Mouse (Mus musculus) urinary bladder, postnatal 14 days (tissue): ENCODE results near the gene Stard7.

Experiments used
- DNase-seq: peaks from one replicate; pipeline ENCODE4 v3.0.0; 2021; ENCODE audit warnings: low spot score

Stard7 gene

DNA sequence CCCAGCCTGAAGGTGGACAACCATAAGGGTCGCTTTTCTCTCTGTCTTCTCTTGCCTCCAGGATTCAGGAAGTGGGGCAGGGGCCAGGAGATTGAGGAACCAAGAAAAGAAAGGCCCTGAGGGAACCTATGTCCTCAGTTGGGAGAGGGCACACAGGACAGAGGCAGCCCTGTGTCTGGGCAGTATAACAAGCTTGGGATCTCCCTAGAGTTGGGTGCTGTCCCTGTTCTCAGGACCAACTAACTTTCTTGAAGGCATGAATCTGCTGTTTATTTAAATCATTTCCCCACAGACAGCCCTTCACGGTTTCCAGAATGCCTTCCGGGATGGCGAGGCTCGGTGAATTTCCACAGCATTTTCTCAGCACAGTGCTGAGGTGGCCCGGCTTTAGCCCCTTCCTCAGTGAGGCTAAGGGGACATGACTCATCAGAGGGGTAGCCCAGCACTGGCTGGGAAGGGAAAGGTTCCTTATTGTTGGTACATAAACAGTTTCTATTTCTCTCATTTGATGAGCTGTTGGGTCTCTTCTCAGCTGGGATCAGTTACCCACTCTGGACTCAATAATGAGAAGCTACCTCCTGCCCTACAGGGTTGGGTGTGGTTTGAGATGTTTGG lies 52.8 kb downstream of the Stard7 start:
- DNase-seq, result no peak

DNA sequence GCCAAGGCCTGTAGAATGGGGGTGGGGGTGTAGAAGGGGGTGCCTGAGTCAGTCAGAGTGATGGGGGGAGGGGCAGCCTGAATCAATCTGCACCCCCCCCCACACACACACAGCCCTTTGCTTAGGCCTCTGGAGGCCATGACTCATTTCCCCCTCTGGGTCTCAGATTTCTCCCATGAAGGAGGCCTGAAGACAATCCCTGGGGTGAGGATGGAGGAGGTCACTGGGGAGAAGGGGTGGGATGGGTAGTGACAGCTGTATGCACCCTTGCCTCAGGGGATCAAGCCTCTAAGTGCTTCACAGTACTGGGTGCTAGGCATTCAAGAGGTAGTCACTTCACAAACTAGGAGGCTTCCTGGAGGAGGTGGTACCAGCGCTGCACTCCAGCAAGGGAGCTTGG lies 53.6 kb downstream of the Stard7 start:
- no peak for DNase-seq

DNA sequence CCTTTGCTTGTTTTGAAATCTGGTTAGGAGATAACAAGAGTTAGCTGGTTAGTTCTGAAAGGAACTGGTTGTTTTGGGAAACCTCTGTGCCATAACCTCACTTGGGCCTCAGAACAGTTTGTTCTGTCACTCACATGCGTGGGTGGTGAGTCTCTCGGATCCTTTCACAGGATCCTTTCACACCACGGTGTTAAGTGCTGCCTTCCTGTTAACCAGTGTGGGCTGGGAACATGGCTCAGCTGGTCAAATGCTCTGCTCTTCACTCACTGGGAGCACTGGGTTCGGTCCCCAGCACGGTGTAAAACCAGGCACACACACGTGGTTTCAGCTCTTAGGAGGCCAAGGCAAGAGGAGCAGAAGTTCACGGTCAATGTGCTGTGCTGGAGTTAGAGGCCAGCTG lies 54.4 kb downstream of the Stard7 start:
- DNase-seq, result no peak

DNA sequence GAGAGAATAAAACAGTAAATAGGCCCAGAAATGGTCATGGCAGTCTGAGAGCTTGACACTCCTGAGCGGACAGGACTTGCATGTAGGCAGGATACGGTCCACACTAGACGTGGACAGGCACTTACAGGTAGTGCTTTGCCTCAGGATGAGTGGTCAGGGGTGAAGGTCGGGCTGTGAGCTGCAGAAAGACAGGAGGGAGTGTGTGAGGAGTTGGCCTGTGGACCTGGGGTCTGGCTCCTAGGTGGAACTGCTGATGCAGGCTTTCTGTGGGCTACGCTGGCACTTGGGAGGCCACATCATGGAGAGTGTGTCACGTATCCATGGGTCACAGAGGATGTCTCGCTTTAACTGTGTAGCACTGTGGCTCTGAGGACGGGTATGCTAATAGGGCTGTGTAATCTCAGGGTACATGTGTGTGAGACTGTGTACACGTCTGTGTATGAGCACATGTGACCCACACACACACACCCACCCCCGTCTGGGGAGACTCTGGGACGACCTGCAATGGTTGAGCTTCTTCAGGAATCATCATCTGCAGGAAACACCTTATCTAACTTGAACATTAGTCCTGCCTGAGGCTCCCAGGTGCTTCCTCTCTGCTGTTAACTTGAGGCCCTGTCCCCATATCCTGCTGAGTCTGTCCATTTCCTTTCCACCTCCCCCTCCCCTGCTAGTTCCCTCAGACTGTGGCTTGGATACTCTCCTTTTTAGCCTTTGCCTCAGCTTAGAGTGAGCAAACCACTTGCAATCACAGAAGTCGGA lies 58.3 kb downstream of the Stard7 start:
- no peak for DNase-seq

DNA sequence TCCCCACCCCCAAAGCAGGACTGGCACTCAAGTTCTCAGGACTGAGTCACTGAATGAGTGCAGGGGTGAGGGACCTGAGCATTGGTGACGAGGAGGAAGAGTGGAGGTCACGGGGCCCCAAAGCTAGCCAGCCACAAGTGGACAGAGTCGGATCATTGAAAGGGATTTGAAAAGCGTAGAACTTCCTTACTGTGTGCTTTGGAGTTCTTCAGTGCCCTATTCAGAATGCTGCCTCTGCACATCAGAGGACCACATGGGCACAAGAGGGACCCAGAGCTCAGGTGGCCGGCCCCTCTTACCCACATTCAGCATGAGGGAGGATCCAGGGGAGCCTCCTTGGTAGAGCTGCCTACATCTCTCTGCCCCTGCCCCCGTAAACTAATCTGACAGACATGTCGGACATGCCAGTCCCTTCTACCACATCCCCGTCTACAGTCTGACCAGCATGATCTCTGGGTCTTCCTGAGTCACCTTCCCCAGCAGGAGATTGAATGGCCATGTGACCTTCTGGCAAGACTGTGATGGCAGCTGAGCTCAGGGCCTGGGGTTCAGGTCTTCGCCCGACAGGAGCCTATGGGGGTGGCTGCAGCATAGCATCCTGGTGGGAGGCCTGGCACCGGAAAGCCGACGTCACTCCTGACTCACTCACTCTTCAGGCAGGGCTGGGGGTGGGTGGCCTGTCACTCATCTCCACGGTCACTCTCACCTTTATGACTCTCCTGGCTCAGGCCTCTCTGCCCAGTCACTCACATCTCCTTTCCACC lies 63.0 kb downstream of the Stard7 start:
- no peak for DNase-seq

DNA sequence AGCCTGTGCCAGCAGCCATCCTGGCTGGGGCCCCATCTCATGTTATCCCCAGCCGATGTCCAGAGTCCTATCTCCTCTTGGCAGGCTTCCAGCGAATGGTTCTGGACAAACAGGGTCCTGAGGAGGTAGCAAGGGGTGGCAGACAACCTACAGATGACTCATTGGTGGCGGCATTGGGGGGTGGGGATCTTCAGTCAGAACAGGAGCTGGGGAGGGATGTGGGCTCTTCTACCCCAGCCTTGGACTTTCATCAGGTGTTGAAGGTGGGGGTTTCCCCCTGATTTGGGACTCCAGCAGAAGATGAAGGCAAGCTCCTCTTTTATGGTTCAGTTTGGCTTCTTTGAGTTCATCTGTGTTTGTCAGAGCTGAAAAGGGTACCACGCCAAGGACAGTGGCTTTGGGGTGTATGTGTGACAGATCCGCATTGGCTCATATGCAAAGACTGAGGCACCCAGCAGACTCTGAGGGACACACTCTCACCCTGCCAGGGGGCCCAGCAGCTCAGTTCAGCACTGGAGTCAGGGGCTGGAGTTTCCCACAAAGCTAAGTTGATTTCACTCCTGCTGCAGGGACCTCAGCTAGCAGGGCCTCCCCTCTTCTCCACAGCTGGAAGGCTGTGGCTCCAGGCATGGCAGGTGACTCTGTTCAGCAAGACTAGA lies 64.1 kb downstream of the Stard7 start:
- DNase-seq, result no peak

DNA sequence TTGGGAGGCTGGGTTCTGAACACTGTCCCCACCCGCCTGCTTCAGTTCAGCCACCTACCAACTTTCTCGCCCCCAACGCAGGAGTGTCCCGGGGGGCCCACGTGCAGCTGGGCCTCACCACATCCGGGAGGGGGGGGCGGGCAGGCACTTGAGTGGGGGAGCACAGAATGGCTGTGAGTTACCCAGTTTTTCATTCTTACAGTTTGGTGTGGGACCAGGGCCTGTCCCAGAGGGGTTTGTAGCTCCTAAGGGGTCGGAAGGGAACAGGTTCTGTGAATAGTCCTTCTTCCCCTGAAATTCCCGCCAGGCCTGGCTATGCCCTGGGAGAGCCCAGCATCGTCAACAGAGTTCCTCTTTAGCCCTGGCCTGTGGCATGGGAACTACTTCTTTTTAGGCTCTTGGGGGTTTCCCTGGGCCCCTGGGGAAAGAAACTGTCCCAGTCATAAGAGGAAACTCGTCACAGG lies 65.1 kb downstream of the Stard7 start:
- no peak for DNase-seq

DNA sequence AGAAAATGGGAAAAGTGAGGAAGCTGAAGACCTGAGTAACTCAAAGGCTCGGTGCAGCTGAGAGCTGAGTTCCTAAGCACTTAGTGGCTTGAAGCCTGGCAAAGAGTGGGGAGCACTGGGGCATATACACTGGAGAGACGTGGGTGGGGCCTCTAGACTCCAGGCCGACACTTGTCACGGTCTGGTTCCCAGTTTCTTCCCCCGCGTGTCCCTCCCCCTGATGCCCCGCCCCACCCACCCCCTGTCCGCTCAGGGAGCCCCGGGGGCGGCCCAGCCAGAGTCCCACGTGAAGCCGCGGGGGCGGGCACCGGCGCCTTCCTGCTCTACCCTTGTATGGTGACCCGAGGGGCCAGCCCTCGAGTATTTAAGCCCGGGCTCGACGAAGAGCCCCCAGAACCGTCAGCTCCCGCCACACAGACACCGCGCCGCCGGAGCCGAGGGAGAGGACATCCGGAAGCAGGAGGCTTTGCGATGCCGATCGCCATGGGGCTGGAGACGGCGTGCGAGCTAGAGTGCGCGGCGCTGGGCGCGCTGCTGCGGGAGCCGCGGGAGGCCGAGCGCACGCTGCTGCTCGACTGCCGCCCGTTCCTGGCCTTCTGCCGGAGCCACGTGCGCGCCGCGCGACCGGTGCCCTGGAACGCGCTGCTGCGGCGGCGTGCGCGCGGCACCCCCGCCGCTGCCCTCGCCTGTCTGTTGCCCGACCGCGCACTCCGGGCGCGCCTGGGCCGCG lies 65.9 kb downstream of the Stard7 start, which contains the start of gene Dusp2:
Dusp2 (plus strand) TSS at position 393 of the 730 bp plus-strand sequence.
- DNase-seq, result peak; percentile 69

DNA sequence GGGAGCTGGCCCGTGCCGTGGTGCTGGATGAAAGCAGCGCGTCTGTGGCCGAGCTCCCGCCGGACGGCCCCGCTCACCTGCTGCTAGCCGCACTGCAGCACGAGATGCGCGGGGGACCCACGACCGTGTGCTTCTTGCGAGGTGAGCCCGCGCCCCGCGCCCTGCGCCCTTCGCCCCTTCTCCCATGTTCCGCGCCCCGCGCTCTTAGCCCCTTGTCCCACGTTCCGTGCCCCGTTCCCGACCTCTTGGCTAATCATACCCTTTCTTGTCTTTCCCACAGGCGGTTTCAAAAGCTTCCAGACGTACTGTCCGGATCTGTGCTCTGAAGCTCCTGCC lies 66.4 kb downstream of the Stard7 start:
- DNase-seq, result no peak

DNA sequence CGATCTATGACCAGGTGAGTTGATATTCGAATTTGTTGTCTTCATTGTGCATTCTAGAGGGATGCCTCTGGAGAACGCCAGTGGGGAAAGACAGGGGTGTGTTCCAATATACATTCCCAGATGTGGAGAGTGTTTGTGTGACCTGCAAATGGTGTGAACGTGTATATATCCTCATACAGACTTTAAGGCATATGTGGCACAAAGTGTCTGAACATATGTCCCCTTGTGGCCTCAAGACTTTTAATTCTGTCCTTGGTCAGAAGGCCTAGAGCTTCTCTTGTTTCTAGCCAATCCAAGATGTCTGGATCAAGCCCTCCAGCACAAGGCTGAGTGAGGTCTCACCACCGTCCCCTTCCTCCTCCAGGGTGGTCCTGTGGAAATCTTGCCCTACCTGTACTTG lies 66.9 kb downstream of the Stard7 start:
- DNase-seq, result no peak

DNA sequence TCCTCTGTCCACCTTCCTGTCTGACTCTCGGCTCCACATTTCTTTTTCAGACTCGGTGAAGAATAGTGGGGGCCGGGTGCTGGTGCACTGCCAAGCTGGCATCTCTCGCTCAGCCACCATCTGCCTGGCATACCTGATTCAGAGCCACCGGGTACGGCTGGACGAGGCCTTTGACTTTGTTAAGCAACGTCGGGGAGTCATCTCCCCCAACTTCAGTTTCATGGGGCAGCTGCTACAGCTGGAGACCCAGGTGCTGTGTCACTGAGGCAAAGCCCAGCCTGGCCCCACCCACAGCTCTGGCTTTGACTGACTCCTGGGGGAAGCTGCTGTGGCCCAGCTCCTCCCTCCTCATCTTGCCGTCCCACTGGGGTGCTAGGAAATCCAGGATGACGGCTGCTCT lies 67.5 kb downstream of the Stard7 start:
- no peak for DNase-seq

DNA sequence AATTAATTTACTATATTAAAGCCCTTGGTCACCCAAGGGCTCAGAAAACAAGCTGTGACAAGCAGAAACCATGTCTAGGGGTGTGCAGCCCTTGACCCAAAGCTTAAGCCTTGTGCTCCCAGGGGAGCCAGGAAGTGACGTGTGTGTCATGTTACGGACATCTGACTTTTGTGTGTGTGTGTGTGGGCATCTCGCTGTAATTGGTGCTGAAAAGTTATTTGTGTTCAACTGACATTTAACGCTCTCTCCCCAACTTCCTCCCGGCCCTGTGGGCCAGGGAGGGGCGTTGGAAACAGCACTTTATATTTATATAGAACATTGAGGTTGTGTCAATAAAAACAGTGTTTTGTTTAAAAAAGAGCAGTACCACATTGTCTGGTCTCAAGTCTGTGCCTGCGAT lies 68.0 kb downstream of the Stard7 start:
- no peak for DNase-seq

DNA sequence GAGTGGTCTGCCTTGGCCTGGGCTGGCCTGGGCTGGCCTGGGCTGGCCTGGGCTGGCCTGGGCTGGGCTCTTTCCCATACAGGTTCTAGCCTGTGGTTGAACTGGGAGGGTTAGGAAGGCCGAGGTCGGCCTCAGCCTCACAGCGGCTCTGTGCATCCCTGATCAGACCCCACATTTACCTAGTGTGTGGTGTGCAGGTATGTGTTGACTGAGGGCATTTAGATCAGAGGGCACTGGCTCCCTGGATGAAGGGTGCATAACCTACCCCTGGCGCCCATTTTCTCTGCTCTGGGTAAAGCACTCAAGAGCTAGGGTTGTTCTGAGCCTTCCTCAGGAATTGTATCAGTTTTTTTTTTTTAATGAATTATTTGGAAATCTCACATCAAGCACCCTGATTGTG lies 68.4 kb downstream of the Stard7 start, which contains the start of gene Astl:
Astl (plus strand) TSS at position 224 of the 400 bp plus-strand sequence.
- DNase-seq, result no peak

DNA sequence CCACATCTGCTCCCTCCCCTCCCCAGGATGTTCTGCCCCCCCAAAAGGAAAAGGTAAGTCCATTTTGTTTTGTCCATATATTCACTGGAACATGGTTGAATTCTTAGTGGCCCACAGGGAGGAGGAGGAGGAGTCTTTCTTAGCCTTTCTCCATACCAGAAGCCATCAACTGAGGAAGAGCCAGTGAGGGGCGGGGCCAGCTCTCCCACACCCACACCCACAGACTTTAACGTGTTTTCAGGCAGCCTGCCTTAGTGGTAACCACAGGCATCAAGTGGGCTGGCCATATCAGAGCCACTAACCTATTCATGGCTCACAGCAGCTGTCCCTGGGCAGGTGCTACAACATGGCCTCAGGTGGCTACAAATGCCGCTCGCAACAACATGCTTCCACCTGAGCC lies 68.8 kb downstream of the Stard7 start:
- DNase-seq, result no peak

DNA sequence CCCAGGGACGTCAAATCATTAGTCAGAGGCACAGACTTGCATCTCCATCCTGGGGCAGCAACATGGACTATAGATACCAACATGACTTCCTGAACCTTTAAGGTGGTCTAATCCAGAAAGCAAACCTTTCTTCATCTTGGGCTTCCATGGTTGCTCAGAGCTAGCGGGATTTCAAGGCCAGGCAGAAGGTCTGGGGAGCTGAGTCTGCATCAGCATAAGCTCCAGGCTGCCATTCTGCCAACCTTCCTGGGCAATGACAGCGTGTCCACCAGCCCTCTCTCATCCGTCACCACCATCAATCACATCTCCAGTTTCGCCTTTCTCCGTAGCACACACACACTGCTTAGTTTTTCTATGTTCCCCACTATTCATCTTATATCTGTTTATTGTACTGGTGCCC lies 69.2 kb downstream of the Stard7 start:
- no peak for DNase-seq

DNA sequence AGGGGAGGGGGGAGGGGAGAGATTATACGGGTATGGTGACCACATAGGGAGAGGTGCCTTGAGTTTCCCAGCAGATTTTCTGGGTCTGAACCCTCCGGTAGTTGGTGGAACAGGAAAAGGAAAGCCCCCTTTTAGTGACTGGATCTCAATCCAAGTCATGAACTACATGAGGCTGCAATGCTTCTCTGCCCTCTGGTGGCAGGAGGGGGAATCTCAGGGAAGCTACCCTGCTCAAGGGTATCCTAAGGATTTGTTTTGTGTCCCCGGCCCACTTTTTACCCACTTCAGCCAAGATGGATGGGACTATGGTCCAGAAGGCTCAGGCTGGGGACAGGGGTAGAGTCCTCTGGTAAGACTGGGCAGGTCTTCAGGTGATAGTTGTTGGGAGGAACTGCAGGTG lies 71.1 kb downstream of the Stard7 start:
- peak; percentile 57 for DNase-seq

DNA sequence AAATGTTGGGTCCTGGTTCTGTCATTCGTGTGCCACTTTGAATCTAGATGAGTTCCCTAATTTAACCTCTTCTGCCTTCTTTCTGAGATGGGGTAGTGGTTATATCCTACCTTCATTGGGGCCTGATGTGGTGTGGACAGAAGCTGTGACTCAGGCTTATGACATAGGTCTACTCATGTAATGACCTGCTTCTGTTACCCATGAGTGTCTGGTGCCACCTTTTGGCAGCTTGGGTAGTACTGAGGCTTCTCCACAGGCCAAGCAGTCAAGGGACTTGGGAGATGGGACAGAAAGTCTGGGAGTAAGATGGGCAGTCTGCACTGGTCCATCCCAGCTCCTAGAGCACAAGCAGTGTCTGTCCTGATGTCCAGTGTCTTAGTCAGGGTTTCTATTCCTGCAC lies 76.3 kb downstream of the Stard7 start:
- DNase-seq, result no peak

DNA sequence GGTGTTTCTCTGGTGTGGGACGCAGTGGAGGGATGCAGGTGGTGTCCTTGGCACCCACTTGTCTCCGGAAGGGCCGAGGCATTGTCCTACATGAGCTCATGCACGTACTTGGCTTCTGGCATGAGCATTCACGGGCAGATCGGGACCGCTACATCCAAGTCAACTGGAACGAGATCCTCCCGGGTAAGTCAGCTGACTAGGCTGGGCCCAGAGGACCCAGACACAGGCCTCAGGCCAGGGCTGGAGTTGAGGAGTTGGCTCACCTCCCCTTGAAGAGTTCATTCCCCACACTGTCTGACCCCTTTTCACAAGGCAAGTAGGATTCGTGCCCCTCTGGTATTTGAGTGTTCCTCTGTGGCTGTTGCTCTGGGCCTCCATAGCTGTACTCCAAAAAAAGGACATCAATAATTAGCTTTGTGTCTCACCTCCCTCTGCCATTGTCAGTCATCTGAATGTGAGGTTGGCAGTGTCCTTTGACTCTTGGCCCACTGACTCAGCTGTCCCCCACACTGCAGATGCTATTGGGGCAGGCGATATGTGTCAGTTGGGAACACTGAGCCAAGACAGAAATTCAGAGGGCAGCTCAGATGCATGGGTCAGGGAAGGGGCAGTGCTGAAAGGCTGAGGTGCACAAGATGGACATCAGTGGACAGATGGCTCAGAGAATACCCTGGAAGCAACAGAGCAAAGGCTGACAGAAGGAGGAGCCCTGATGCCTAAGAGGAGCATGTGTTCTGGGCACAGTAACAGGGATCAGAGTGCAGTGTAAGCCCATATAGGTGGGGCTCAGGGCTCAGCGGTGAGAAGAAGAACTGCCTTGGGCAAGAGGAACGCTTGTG lies 77.3 kb downstream of the Stard7 start:
- no peak for DNase-seq
